Mouse (Mus musculus) adipocyte (in vitro differentiated cells): Measurements from ENCODE around the gene Samd1.
A peak's percentile ranks its signal among the peaks of the same experiment; 100 is the strongest.

ENCODE experiments used
- DNase-seq: peaks from one replicate; pipeline ENCODE4 v3.0.0-alpha.2; 2016; ENCODE audit warnings: low spot score

The Samd1 gene

GRCm38 (mm10) chr8:83997511-83998141 lies at the start of gene Samd1:
TSS of gene Samd1 (plus strand) at chr8:83997672.
- DNase-seq = peak; percentile 56

DNA sequence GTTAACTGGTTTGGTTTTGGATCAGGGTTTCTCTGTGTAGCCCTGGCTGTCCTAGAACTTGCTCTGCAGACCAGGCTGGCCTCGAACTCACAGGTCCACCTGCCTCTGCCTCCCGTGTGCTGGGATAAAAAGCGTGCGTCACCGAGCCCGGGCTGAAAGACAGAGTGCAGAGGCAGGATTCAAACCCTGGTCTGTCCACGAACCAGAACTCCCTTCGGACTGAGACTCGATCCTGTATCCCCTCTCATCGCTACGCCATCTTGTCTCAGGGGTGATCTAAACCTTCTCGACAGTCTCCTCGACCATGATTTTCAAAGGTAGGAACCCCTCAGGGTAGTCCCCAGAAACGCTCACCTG lies 42.7 kb upstream of the Samd1 start:
- DNase-seq = no peak

- DNase-seq = peak; percentile 100
Measured at GRCm38 (mm10) chr8:83955106-83955957, 42.1 kb upstream of the Samd1 start, which contains the start of the genes Gm10644 and Asf1b. TSS of gene Gm10644 (minus strand) at chr8:83955205. TSS of gene Asf1b (plus strand) at chr8:83955507.

GRCm38 (mm10) chr8:83955958-83956218 lies 41.6 kb upstream of the Samd1 start:
- DNase-seq = no peak

DNA sequence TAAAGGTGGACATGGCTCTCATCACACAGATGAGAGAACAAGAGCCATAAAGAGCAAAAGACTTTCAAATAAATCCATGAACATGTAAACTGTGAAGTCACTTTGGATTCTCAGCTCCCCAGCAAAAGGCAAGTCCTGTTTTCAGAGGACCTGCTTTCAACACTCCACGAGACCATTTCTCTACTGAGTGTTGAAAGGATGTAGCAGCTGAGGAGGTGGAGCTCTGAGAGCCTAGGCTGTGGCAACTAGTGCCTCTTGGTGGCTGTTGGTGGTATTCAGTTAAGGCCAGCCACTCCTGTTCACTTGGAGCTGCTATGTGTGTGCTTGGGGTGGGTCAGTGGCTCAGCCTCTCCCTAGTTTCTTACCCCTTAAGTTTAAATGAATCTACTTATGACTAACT lies 40.7 kb upstream of the Samd1 start:
- peak; percentile 73 for DNase-seq

DNA sequence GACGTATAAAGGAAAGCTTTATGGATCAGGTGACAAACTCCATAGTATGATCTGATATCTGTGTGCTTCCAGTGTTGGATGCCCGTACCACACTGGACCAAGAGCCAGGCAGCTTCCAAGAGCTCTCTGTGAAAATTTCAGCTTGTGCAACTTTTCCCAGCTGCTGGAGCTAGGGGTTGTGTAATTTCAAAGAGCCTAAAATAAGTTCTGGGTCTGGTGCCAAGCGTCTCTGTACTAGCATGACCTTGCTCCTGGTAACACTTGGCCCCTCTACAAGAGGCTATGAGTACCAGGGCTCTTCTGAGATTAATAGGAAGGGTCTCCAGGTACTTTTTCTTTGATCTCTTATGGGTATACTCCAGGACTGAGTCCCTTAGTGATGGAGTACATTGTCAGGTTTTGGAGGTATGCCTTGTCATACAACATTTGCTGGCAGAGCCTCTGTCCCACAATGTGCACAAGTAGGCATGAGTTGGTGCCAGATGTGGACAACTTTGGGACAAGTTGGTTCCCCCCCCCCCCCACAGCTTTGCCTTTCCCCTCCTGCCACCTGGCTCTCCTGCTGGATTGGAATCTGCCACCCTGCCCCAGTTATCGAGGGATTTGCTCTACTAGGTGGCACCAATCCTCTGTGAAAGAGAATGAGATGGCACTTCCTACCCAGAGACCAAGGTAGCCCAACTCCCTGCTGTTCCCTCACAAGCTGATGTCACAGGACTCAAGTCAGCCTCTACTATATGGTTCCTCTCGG lies 33.3 kb upstream of the Samd1 start:
- DNase-seq = peak; percentile 100

DNA sequence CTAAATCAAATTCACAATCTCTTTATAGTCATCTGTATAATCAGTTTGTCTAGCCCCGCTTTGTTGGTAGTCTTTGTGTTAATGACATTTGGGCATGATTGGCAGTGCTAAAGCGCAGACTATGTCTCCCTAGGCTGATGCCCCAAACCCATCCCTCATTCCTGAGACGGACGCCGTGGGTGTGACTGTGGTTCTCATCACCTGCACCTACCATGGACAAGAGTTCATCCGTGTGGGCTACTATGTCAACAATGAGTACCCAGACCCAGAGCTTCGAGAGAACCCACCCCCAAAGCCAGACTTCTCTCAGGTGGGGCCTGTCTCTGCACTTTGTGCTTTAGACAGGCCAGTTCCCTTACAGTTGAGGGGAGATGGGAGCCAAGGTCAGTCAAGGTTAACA lies 29.8 kb upstream of the Samd1 start:
- DNase-seq = no peak

DNA sequence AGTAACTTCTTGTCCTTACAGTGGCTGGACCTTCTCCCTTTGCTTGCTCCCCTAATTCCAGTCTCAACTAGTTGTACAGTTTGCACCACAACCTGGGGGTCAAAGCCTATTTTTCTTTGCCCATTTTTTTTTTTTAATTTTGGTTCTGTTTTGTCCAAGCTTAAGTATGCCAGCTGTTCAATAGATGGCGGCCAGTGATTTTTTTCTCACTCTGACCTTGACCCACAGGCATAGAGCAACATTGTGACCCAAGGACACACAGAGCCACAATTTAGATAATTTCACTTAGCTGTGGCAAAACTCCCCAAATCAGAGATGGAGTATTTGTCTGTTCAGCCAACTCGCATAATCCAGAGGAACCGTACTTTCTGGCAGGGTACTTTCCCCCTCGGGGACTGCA lies 26.4 kb upstream of the Samd1 start:
- no peak for DNase-seq

- DNase-seq = no peak
Measured at GRCm38 (mm10) chr8:83971661-83972060, 25.8 kb upstream of the Samd1 start.

DNA sequence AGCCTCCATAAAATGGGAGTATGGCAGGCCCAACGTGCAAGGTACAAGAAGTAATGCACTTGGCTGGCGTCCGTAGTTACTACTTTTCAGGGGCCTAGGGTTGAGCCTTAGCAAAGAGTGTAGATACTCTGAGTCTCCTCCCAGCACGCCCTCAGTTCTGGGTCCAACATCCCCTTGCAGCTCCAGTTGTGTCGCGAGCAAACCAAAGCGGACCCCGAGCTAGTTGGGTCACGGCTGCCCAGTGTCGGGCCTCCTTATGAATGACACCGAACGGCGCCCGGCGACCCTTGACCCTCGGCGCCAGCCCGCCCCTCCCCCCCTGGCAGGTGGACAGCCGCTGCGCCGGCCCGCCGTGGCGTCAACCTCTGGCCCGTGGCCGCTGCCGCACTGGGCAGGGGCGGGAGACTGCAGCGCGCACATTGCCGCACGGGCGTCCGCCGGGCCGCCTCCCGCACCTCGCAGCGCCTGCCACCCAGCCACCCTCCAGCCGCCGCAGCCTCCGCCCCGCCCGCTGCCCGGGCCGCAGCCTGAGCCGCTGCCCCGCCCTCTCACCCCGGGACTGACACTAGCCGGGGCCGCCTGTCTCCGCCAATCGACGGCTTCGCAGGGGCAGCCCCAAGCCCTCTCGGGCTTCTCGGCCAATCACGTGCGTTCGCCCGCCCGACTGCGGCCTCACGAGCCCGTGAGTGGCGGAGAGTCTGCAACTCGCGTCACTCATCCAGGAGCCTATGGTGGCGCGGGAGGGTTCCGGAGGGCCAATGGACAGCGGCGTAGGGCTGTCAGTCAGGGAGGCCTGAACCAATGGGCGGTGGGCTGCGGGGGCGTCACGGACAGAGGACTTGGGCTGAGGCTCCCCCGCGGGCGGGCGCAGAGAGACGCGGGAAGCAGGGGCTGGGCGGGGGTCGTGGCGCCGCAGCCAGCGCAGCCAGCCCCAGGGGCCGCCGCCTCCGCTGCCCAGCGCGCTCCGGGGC lies 25.0 kb upstream of the Samd1 start, which contains the start of gene Prkaca:
Prkaca (plus strand) TSS at position 844 of the 971 bp plus-strand sequence.
- DNase-seq = peak; percentile 99

DNA sequence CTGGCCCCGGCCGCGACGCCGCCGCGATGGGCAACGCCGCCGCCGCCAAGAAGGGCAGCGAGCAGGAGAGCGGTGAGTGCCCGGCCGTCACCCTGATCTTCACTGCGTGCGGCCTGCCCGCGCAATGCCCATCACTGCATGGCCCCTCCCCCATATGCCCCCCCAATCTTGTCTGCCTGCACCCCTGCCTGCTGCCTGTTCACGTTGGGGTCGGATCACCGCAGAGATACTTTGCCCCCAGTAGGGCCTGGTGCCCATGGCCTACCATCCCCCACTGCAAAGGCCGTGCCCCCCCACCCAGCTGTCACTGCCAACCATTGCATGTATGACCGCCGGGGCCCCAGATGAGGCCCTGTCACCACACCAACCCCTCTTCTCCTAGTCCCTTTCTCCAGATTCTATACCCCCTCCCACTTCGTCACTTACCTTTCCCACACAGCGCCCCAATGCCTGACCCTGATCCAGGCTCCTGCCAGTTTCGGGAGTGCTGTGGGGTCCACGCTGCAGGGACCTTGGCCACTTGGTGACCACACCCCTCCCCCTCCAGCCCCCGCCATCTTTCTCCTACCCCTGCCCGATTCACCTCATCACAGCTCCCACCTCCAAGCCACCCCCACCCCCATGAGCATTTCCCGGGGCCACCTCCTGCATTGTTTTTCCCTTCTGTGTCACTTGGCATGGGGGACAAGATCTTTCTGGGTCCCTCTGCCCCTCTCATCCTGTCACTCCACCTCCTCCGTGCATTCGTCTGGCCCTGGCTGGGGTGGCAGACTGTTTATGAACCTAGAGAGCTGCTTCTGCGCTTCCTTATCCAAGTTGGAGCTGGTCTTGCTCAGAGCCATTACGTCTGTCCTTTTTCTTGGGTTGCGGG lies 24.1 kb upstream of the Samd1 start:
- DNase-seq = peak; percentile 54

DNA sequence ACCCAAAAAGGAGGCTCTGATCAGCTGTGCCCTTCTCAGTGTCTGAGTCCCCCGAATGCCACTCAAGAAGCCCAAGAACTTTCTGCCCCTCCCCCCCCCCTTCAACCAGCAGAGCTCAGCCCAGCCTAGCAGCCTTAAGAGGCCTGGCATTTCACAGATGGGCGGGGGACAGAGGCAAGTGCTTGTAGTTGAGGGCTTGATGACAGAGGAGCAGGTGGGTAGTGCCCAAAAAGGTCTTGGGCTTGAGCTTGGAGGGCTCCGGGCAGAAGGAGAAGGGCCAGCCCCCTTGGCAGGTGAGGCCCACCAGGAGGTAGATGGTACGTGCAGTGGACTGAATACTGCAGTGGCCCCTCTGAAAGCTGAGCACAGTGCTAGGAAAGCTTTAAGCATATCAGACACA lies 23.0 kb upstream of the Samd1 start:
- no peak for DNase-seq

DNA sequence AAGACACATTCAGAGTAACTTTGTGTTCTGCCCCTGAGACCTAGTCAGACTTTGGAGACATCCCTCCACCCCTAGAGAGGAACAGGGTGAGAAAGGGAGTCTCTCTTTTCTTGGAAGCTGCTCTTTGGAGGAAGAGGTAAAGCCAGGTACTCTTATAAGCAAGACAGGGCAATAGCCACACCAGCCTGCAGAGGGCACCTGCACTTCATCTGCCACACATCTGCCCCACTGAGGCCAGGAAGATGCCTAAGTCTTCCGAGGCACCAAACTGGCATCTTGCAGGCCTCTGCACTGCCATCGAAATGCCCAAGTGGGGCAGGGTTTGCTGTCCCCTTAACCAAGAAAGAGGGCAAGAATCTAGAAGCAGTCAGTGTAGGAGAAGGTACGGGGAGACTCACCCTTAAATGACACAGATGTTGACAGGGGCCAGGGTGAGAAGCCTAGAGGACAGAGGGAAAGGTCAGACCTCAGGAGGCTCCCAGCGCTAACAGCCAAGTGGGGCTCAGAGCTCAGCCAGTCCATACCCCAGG lies 21.3 kb upstream of the Samd1 start:
- no peak for DNase-seq

- DNase-seq = no peak
Measured at GRCm38 (mm10) chr8:83976779-83977350, 20.6 kb upstream of the Samd1 start.

- no peak for DNase-seq
Measured at GRCm38 (mm10) chr8:83977646-83978045, 19.8 kb upstream of the Samd1 start.

DNA sequence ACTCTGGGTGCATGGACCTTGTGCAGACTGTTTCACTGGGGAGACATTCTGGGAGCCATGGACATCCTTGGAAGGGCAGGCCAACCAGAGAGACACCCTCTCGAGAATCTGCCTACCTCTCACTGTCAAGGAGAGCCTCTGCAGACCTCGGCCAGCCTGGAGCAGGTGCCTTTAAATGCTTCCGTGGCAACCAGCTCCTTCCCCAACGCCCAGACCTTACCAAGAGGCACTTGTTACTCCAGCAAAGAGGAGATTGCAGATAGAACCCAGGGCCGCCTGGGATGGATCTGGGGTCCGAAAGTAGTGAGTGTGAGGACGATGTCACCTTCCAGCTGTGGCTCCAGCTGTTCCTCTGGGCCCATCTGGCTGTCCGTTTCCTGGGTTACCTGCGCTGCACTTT lies 19.3 kb upstream of the Samd1 start:
- DNase-seq = no peak

- no peak for DNase-seq
Measured at GRCm38 (mm10) chr8:83980250-83980649, 17.2 kb upstream of the Samd1 start.

GRCm38 (mm10) chr8:83980845-83981244 lies 16.6 kb upstream of the Samd1 start:
- DNase-seq = no peak

DNA sequence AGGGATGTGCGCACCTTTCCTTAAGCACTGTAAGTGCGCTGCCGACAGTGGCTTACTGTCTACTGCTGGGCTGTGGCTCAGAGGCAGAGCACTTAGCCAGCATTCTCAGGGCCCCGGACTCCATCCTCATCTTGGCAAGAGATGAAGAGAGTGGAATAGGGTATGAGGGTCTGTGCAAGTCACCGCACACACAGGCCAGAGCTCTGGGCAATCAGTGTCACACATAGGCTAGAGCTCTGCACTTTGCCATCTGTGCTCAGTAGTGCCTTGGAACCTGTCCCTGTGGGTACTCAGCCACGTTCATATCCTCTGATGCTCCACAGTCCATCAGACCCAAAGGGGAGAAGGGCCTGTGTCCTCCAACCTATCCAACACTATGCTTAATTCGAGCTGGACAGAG lies 15.9 kb upstream of the Samd1 start:
- DNase-seq = no peak

- DNase-seq = no peak
Measured at GRCm38 (mm10) chr8:83982449-83982848, 15.0 kb upstream of the Samd1 start.
